Mouse (Mus musculus): ENCODE data around the gene Ccndbp1. TPM values are rescaled to one million over a fixed set of nuclear protein-coding genes. Genes with fewer than 3 reads are reported as not detected.
A peak's percentile ranks its signal among the peaks of the same experiment; 100 is the strongest.
"Not testable (repeated sequence)": the region's sequence is repeated elsewhere in the genome, so short reads cannot be mapped to it uniquely, and the experiment has no call there.

Gene Ccndbp1
- polyA plus RNA-seq, 1 experiment from 2014 or later, result 55.3 TPM

DNA sequence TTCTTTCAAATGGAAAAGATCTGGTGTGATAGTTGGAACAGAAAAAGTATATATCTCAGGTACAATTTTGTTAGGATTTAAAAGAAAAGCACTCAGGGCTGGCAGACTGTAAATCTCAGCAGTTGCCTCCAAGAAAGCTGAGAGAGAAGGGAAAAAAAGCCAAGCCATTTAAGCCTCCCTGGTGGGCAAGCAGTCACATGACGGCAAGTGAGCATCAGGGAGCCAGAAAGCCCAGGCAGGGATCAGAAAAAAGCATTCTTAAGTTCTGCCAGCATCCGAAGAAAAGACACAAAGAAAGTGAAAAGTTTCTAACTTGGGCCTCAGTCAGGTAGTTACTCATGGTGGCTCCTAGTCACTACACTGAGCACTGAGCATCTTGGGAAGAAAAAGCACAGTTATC is 24.6 kb upstream of the Ccndbp1 start:
- H3K9me3 ChIP-seq (replicated peaks; ENCODE audit: control insufficient read depth, low read length), result no peaks in the 10 kb centered on the region
- no peaks in the 10 kb centered on the region for H3K4me1 ChIP-seq (ENCODE audit: control insufficient read depth, low read depth, low read length)
- ATAC-seq (ENCODE audit: low read depth), result no peak
- WGBS (ENCODE audit: insufficient replicate concordance), result 50% methylated on average over 2 of the region's 2 CpGs
- no peak overlapping the region for H3K4me3 ChIP-seq (ENCODE audit: low read depth, low read length)
- no peaks in the 10 kb centered on the region for H3K27me3 ChIP-seq (ENCODE audit: control insufficient read depth, insufficient read depth, low read depth, low read length)
- no peak overlapping the region for H3K9ac ChIP-seq (ENCODE audit: low read depth, low read length)
- H3K27ac ChIP-seq (ENCODE audit: low read length), result no peak overlapping the region
- H3K36me3 ChIP-seq (ENCODE audit: control insufficient read depth, insufficient read depth), result no peaks in the 10 kb centered on the region
- no peak overlapping the region for H3K4me2 ChIP-seq (ENCODE audit: low read depth, low read length)

GRCm38 (mm10) chr2:120985241-120985640 is 23.0 kb upstream of the Ccndbp1 start:
- H3K4me2 ChIP-seq (ENCODE audit: low read depth, low read length), result no peak overlapping the region
- H3K4me3 ChIP-seq (ENCODE audit: low read depth, low read length), result no peak overlapping the region
- H3K4me1 ChIP-seq (ENCODE audit: control insufficient read depth, low read depth, low read length), result no peaks in the 10 kb centered on the region
- no peak overlapping the region for H3K27ac ChIP-seq (ENCODE audit: low read length)
- H3K27me3 ChIP-seq (ENCODE audit: control insufficient read depth, insufficient read depth, low read depth, low read length), result no peaks in the 10 kb centered on the region
- no peaks in the 10 kb centered on the region for H3K9me3 ChIP-seq (replicated peaks; ENCODE audit: control insufficient read depth, low read length)
- no peak overlapping the region for H3K9ac ChIP-seq (ENCODE audit: low read depth, low read length)
- 85% methylated on average over 1 of the region's 1 CpGs for WGBS (ENCODE audit: insufficient replicate concordance)
- H3K36me3 ChIP-seq (ENCODE audit: control insufficient read depth, insufficient read depth), result no peaks in the 10 kb centered on the region
- ATAC-seq (ENCODE audit: low read depth), result no peak

- no peaks in the 10 kb centered on the region for H3K9me3 ChIP-seq (replicated peaks; ENCODE audit: control insufficient read depth, low read length)
- WGBS (ENCODE audit: insufficient replicate concordance), result 63% methylated on average over 4 of the region's 4 CpGs
- H3K36me3 ChIP-seq (ENCODE audit: control insufficient read depth, insufficient read depth), result no peaks in the 10 kb centered on the region
- H3K4me3 ChIP-seq (ENCODE audit: low read depth, low read length), result no peak overlapping the region
- H3K4me1 ChIP-seq (ENCODE audit: control insufficient read depth, low read depth, low read length), result peaks cover 3% of the 10 kb centered on the region
- no peak for ATAC-seq (ENCODE audit: low read depth)
- H3K27ac ChIP-seq (ENCODE audit: low read length), result no peak overlapping the region
- no peaks in the 10 kb centered on the region for H3K27me3 ChIP-seq (ENCODE audit: control insufficient read depth, insufficient read depth, low read depth, low read length)
- H3K9ac ChIP-seq (ENCODE audit: low read depth, low read length), result no peak overlapping the region
- no peak overlapping the region for H3K4me2 ChIP-seq (ENCODE audit: low read depth, low read length)
These were observed 17.0 kb upstream of the Ccndbp1 start for GRCm38 (mm10) chr2:120991196-120991595.

DNA sequence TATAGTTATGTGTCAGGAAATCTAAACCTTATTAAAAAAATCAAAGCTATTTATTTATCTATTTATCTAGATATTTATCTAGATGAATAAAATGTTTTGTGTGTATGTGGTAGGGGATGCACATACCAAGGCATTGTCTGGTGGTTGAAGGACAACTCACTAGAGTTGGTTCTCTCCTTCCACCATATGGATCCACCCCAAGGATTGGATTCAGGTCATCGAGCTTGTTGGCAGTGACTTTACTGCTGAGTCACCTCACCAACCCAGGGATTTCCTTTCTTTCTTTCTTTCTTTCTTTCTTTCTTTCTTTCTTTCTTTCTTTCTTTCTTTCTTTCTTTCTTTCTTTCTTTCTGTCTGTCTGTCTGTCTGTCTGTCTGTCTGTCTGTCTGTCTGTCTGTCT is 11.6 kb upstream of the Ccndbp1 start:
- H3K4me2 ChIP-seq (ENCODE audit: low read depth, low read length); H3K4me3 ChIP-seq (ENCODE audit: low read depth, low read length); H3K9ac ChIP-seq (ENCODE audit: low read depth, low read length); ATAC-seq (ENCODE audit: low read depth); H3K9me3 ChIP-seq (replicated peaks; ENCODE audit: control insufficient read depth, low read length); H3K4me1 ChIP-seq (ENCODE audit: control insufficient read depth, low read depth, low read length); H3K27me3 ChIP-seq (ENCODE audit: control insufficient read depth, insufficient read depth, low read depth, low read length); H3K27ac ChIP-seq (ENCODE audit: low read length); H3K36me3 ChIP-seq (ENCODE audit: control insufficient read depth, insufficient read depth): not testable (repeated sequence)
- 60% methylated on average over 1 of the region's 1 CpGs for WGBS (ENCODE audit: insufficient replicate concordance)

DNA sequence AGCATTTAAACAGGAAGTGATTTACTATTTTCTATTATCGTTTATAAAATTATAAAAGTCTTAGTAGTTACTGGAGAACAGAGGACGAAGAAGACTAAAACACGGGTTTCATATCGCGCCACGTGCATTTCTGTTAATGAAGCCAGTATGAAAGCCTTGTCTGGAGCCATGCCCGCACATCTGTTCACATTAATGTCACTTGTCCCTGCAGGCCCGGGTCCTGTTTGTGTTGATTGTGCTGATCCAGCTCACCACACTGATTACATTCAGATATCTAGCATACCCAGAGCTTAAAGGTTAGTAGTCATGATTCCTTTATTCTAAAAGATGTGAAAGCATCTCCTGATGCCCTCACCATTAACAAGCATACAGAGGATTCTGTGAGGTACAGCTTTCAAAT is 9.3 kb upstream of the Ccndbp1 start:
- Histone ChIP-seq H3K27ac (ENCODE audit: low read length) (no peak overlapping the region), H3K4me1 (ENCODE audit: control insufficient read depth, low read depth, low read length) (no peaks in the 10 kb centered on the region; the same call in 1 of the 2 replicates), H3K36me3 (ENCODE audit: control insufficient read depth, insufficient read depth) (no peaks in the 10 kb centered on the region), H3K9ac (ENCODE audit: low read depth, low read length) (no peak overlapping the region), H3K27me3 (ENCODE audit: control insufficient read depth, insufficient read depth, low read depth, low read length) (no peaks in the 10 kb centered on the region), H3K9me3 (replicated peaks; ENCODE audit: control insufficient read depth, low read length) (no peaks in the 10 kb centered on the region), H3K4me3 (ENCODE audit: low read depth, low read length) (no peak overlapping the region), H3K4me2 (ENCODE audit: low read depth, low read length) (no peak overlapping the region)
- WGBS (ENCODE audit: insufficient replicate concordance), result 58% methylated on average over 8 of the region's 8 CpGs
- ATAC-seq (ENCODE audit: low read depth), result peak; percentile 50; the same call in 1 of the 2 replicates

DNA sequence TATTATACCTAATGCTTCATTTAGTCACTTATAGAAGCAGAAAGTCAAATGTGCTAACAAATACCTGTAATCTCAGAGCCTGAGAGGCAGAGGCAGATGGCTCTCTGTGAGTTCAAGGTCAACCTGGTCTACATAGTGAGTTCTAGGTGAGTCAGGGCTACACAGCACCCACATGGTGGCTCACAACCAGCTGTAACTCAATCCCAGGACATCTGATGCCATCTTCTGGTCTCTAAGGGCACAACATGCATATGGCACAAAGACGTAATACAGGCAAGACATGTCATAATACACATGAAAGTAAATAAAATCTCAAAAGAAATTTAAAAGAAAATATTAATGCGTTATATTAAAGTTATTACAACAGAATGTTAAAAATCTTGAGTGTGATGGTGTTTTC is 4.6 kb upstream of the Ccndbp1 start:
- WGBS (ENCODE audit: insufficient replicate concordance), result 60% methylated on average over 2 of the region's 2 CpGs
- Histone ChIP-seq H3K4me3 (ENCODE audit: low read depth, low read length) (no peak overlapping the region), H3K27ac (ENCODE audit: low read length) (no peak overlapping the region)

GRCm38 (mm10) chr2:121004018-121004811 is 4.0 kb upstream of the Ccndbp1 start:
- ATAC-seq (ENCODE audit: low read depth), result no peak
- Histone ChIP-seq H3K27ac (ENCODE audit: low read length) (no peak overlapping the region), H3K4me1 (ENCODE audit: control insufficient read depth, low read depth, low read length) (peaks cover 3% of the 10 kb centered on the region; the same call in 1 of the 2 replicates), H3K4me2 (ENCODE audit: low read depth, low read length) (no peak overlapping the region), H3K9ac (ENCODE audit: low read depth, low read length) (no peak overlapping the region), H3K27me3 (ENCODE audit: control insufficient read depth, insufficient read depth, low read depth, low read length) (no peaks in the 10 kb centered on the region), H3K36me3 (ENCODE audit: control insufficient read depth, insufficient read depth) (no peaks in the 10 kb centered on the region), H3K4me3 (ENCODE audit: low read depth, low read length) (no peak overlapping the region), H3K9me3 (replicated peaks; ENCODE audit: control insufficient read depth, low read length) (no peaks in the 10 kb centered on the region)
- WGBS (ENCODE audit: insufficient replicate concordance), result 76% methylated on average over 7 of the region's 7 CpGs

More for the DNA sequence above, 4.6 kb upstream of the Ccndbp1 start:
- H3K27me3 ChIP-seq (ENCODE audit: control insufficient read depth, insufficient read depth, low read depth, low read length), result no peaks in the 10 kb centered on the region
- ATAC-seq (ENCODE audit: low read depth), result no peak
- H3K9me3 ChIP-seq (replicated peaks; ENCODE audit: control insufficient read depth, low read length), result no peaks in the 10 kb centered on the region
- H3K4me2 ChIP-seq (ENCODE audit: low read depth, low read length), result no peak overlapping the region
- no peak overlapping the region for H3K9ac ChIP-seq (ENCODE audit: low read depth, low read length)
- no peaks in the 10 kb centered on the region for H3K36me3 ChIP-seq (ENCODE audit: control insufficient read depth, insufficient read depth)
- peaks cover 3% of the 10 kb centered on the region; the same call in 1 of the 2 replicates for H3K4me1 ChIP-seq (ENCODE audit: control insufficient read depth, low read depth, low read length)

DNA sequence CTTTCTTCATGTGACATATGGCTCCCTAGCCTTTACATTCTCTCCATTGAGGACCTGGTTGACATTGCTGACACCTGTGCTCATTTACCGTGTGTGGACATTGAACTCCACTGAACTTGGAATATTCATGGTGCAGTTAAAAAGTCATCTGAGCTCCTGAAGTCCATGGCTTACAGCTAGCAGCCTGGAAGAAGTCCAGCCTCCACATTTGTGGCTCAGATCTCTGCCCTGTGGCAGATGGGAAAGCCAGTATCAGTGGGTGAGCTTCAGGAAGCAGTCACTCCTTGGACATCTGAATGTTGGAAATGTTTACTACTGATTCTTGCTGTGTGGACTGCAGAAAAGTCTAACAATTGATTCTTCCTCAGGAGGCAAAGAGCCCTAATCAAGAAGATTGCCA is 1.2 kb upstream of the Ccndbp1 start:
- no peak overlapping the region for H3K27ac ChIP-seq (ENCODE audit: low read length)
- no peak overlapping the region for H3K9ac ChIP-seq (ENCODE audit: low read depth, low read length)
- H3K4me1 ChIP-seq (ENCODE audit: control insufficient read depth, low read depth, low read length), result peaks cover 3% of the 10 kb centered on the region; the same call in 1 of the 2 replicates
- peaks cover 2% of the 10 kb centered on the region; the same call in 1 of the 2 replicates for H3K36me3 ChIP-seq (ENCODE audit: control insufficient read depth, insufficient read depth)
- no peaks in the 10 kb centered on the region for H3K27me3 ChIP-seq (ENCODE audit: control insufficient read depth, insufficient read depth, low read depth, low read length)
- whole genome bisulfite sequencing (ENCODE audit: insufficient replicate concordance), result 78% methylated on average over 1 of the region's 1 CpGs
- no peaks in the 10 kb centered on the region for H3K9me3 ChIP-seq (replicated peaks; ENCODE audit: control insufficient read depth, low read length)
- H3K4me3 ChIP-seq (ENCODE audit: low read depth, low read length), result no peak overlapping the region
- no peak overlapping the region for H3K4me2 ChIP-seq (ENCODE audit: low read depth, low read length)
- no peak for ATAC-seq (ENCODE audit: low read depth)

GRCm38 (mm10) chr2:121008664-121009007 is 433 bp downstream of the Ccndbp1 start:
- peak overlapping the region; percentile 80 for H3K9ac ChIP-seq (ENCODE audit: low read depth, low read length)
- under 1% methylated on average over 12 of the region's 12 CpGs for WGBS (ENCODE audit: insufficient replicate concordance)
- H3K36me3 ChIP-seq (ENCODE audit: control insufficient read depth, insufficient read depth), result peaks cover 6% of the 10 kb centered on the region
- no peaks in the 10 kb centered on the region for H3K9me3 ChIP-seq (replicated peaks; ENCODE audit: control insufficient read depth, low read length)
- peaks cover 3% of the 10 kb centered on the region; the same call in 1 of the 2 replicates for H3K4me1 ChIP-seq (ENCODE audit: control insufficient read depth, low read depth, low read length)
- H3K4me2 ChIP-seq (ENCODE audit: low read depth, low read length), result peak overlapping the region; percentile 70
- H3K27me3 ChIP-seq (ENCODE audit: control insufficient read depth, insufficient read depth, low read depth, low read length), result no peaks in the 10 kb centered on the region
- peak overlapping the region; percentile 81 for H3K4me3 ChIP-seq (ENCODE audit: low read depth, low read length)
- ATAC-seq (ENCODE audit: low read depth), result peak; percentile 25
- peak overlapping the region; percentile 86 for H3K27ac ChIP-seq (ENCODE audit: low read length)

Data from liver, embryonic 16.5 days (tissue).